Mouse (Mus musculus) embryonic facial prominence, embryonic 15.5 days (tissue): Measurements from ENCODE around the gene AA467197. TPM values are rescaled to one million over a fixed set of nuclear protein-coding genes. Genes with fewer than 3 reads are reported as not detected.

Experiments used
- ATAC-seq: fragments of 200-750 bp; cut with Nextera tagmentation; 2 replicates; pipeline ENCODE4 v1.8.0; 2017; ENCODE audit warnings: low read depth, moderate TSS enrichment; ENCODE audit not compliant: insufficient number of reproducible peaks, low FRiP score, low TSS enrichment
- H3K27ac ChIP-seq: fragments of 300-500 bp; sonication (generic); replicated peaks from 2 replicates; pipeline ENCODE4 v1.5.1; 2015; ENCODE audit warnings: mild to moderate bottlenecking, inconsistent platforms
- H3K27me3 ChIP-seq: fragments of 300-500 bp; sonication (generic); 2 replicates; pipeline ENCODE4 v1.6.1; 2015; ENCODE audit warnings: inconsistent platforms
- H3K36me3 ChIP-seq: fragments of 300-500 bp; sonication (generic); 2 replicates; pipeline ENCODE4 v1.6.1; 2015; ENCODE audit warnings: mild to moderate bottlenecking, inconsistent platforms
- H3K4me1 ChIP-seq: fragments of 300-500 bp; sonication (generic); 2 replicates; pipeline ENCODE4 v1.6.1; 2015; ENCODE audit warnings: inconsistent platforms
- H3K4me2 ChIP-seq: fragments of 300-500 bp; sonication (generic); replicated peaks from 2 replicates; pipeline ENCODE4 v1.6.1; 2015; ENCODE audit warnings: mild to moderate bottlenecking, inconsistent platforms
- H3K4me3 ChIP-seq: fragments of 300-500 bp; sonication (generic); replicated peaks from 2 replicates; pipeline ENCODE4 v1.5.1; 2015; ENCODE audit warnings: mild to moderate bottlenecking, inconsistent platforms
- H3K9ac ChIP-seq: fragments of 300-500 bp; sonication (generic); 2 replicates; pipeline ENCODE4 v1.6.1; 2015; ENCODE audit warnings: inconsistent platforms
- H3K9me3 ChIP-seq: fragments of 300-500 bp; sonication (generic); replicated peaks from 2 replicates; pipeline ENCODE4 v1.6.1; 2016; ENCODE audit warnings: inconsistent platforms
- WGBS: fragments of 180-500 bp; shearing (Covaris S2); methylation state at CpG from one replicate; pipeline ENCODE4 v1.1.7; 2015; 5-methylcytosine and 5-hydroxymethylcytosine counted together
- polyA plus RNA-seq: library from polyadenylated mRNA; unstranded; fragments of >200 nt; fragmentation: Nextera tagmentation; extraction: Ambion mirVana; gene quantifications from 2 replicates; pipeline ENCODE4 v1.2.1, GENCODE M21; 2015

Gene AA467197
- polyA plus RNA-seq: 0.37 and 0.53 TPM in 2 replicates

DNA sequence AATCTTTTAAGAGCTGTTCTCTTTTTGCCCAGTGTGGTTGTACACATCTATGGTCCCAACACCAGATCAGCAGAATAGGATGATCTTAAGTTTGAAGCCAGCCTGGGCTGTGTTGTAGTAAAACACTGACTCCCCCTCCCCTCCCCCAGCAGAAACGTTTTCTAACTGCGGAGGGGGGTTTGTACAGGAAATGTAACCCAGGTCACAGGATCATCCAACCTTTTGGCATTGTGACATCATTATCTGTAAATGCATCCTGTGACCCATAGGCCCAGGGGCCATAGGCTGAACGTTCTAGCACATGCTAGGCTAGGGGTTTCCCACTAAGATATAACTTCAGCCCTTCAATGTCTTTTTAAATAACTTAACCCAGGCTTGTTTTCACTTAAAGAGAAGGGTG is at the start of gene AA467197:
Gene AA467197 (plus strand): TSS at position 301 of the 400 bp plus-strand sequence.
- H3K27me3 ChIP-seq: peaks cover 10% of the 10 kb centered on the region
- peak within 1 kb of the TSS; percentile 82 for H3K4me2 ChIP-seq
- 40% methylated on average over 3 of the region's 3 CpGs for WGBS
- peak within 1 kb of the TSS; percentile 43 for H3K4me3 ChIP-seq
- H3K9me3 ChIP-seq: no peaks in the 10 kb centered on the region
- H3K4me1 ChIP-seq: peaks cover 14% of the 10 kb centered on the region
- H3K9ac ChIP-seq: no peak within 1 kb of the TSS; the same call in 1 of the 2 replicates
- H3K27ac ChIP-seq: no peak within 1 kb of the TSS
- no peak for ATAC-seq
- peaks cover 8% of the 10 kb centered on the region; the same call in 1 of the 2 replicates for H3K36me3 ChIP-seq

- H3K4me1 ChIP-seq: no peaks in the 10 kb centered on the region
- H3K9ac ChIP-seq: no peak overlapping the region
- H3K4me2 ChIP-seq: no peak overlapping the region
- H3K27me3 ChIP-seq: no peaks in the 10 kb centered on the region
- H3K4me3 ChIP-seq: no peak overlapping the region
- H3K27ac ChIP-seq: no peak overlapping the region
- WGBS: 72% methylated on average over 8 of the region's 8 CpGs
- H3K36me3 ChIP-seq: no peaks in the 10 kb centered on the region
- ATAC-seq: no peak
- no peaks in the 10 kb centered on the region for H3K9me3 ChIP-seq
Observed at GRCm38 (mm10) chr2:122587861-122588519, 48.8 kb upstream of the AA467197 start.

GRCm38 (mm10) chr2:122590351-122590750 is 46.4 kb upstream of the AA467197 start:
- Histone ChIP-seq H3K4me2 (no peak overlapping the region), H3K36me3 (no peaks in the 10 kb centered on the region), H3K4me3 (no peak overlapping the region), H3K4me1 (no peaks in the 10 kb centered on the region), H3K27ac (no peak overlapping the region), H3K9me3 (no peaks in the 10 kb centered on the region), H3K27me3 (no peaks in the 10 kb centered on the region), H3K9ac (no peak overlapping the region)
- WGBS: 69% methylated on average over 1 of the region's 1 CpGs
- ATAC-seq: no peak

- H3K4me3 ChIP-seq: no peak overlapping the region
- H3K27me3 ChIP-seq: no peaks in the 10 kb centered on the region
- no peaks in the 10 kb centered on the region for H3K4me1 ChIP-seq
- no peak overlapping the region for H3K9ac ChIP-seq
- no peaks in the 10 kb centered on the region for H3K9me3 ChIP-seq
- no peak overlapping the region for H3K27ac ChIP-seq
- ATAC-seq: no peak
- 59% methylated on average over 2 of the region's 2 CpGs for WGBS
- no peaks in the 10 kb centered on the region for H3K36me3 ChIP-seq
- H3K4me2 ChIP-seq: no peak overlapping the region
Observed at GRCm38 (mm10) chr2:122591213-122591612, 45.6 kb upstream of the AA467197 start.

DNA sequence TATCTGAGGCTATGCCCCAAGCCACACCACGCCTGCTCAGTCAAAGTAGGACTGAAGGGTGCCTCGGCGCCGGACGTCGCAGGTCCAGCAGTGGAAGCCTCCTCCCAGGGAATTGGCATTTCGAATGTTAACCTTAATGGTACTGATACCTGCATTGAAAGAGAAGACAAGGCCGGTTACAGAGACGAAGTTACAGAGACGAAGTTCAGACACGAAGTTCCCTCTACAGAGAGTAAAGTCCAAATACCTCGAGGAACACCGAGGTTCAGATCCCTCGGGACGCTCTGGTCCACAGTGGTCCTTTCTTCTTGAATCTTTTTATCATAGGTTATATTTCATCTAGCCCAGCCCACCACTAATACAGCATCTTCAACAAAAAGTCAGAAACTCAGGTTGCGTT is 41.3 kb upstream of the AA467197 start:
- Histone ChIP-seq H3K4me3 (no peak overlapping the region), H3K4me2 (no peak overlapping the region), H3K9ac (no peak overlapping the region), H3K27ac (no peak overlapping the region), H3K4me1 (no peaks in the 10 kb centered on the region), H3K27me3 (no peaks in the 10 kb centered on the region), H3K36me3 (no peaks in the 10 kb centered on the region), H3K9me3 (no peaks in the 10 kb centered on the region)
- ATAC-seq: no peak
- WGBS: 90% methylated on average over 16 of the region's 16 CpGs

- WGBS: 69% methylated on average over 2 of the region's 2 CpGs
- H3K4me3 ChIP-seq: no peak overlapping the region
- no peaks in the 10 kb centered on the region for H3K9me3 ChIP-seq
- H3K36me3 ChIP-seq: no peaks in the 10 kb centered on the region
- no peak overlapping the region for H3K4me2 ChIP-seq
- H3K27ac ChIP-seq: no peak overlapping the region
- H3K4me1 ChIP-seq: no peaks in the 10 kb centered on the region
- no peak for ATAC-seq
- no peaks in the 10 kb centered on the region for H3K27me3 ChIP-seq
- no peak overlapping the region for H3K9ac ChIP-seq
Observed at GRCm38 (mm10) chr2:122599736-122600135, 37.0 kb upstream of the AA467197 start.

- H3K9ac ChIP-seq: no peak overlapping the region
- H3K4me3 ChIP-seq: no peak overlapping the region
- H3K4me1 ChIP-seq: no peaks in the 10 kb centered on the region
- 69% methylated on average over 2 of the region's 2 CpGs for WGBS
- ATAC-seq: no peak
- H3K36me3 ChIP-seq: no peaks in the 10 kb centered on the region
- H3K27me3 ChIP-seq: no peaks in the 10 kb centered on the region
- H3K27ac ChIP-seq: no peak overlapping the region
- H3K4me2 ChIP-seq: no peak overlapping the region
- no peaks in the 10 kb centered on the region for H3K9me3 ChIP-seq
Observed at GRCm38 (mm10) chr2:122601354-122601753, 35.4 kb upstream of the AA467197 start.

GRCm38 (mm10) chr2:122605829-122606228 is 31.0 kb upstream of the AA467197 start:
- 71% methylated on average over 5 of the region's 5 CpGs for WGBS
- H3K9ac ChIP-seq: no peak overlapping the region
- peaks cover 3% of the 10 kb centered on the region for H3K4me1 ChIP-seq
- no peaks in the 10 kb centered on the region for H3K9me3 ChIP-seq
- no peak overlapping the region for H3K4me3 ChIP-seq
- no peaks in the 10 kb centered on the region for H3K36me3 ChIP-seq
- no peak overlapping the region for H3K27ac ChIP-seq
- H3K27me3 ChIP-seq: no peaks in the 10 kb centered on the region
- no peak overlapping the region for H3K4me2 ChIP-seq
- ATAC-seq: no peak

DNA sequence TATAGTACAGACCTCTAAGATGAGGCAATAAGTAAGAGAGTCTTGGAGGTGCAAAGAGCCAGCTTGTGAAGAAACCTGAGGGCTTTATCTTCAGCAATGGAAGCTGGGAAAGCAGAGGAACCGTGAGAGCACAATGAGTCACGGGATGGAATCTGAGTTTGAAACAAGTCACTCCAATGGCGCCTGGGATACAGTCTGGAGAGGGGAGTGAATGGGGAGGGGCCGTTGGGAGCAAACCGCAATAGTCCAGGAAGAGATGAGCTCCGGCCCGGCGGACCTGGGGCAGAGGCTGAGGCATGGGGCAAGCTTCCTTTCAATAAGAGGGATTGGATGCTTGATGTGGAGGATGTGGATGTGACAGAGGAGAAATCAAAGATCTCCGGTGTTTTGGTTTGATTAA is 28.0 kb upstream of the AA467197 start:
- no peaks in the 10 kb centered on the region for H3K36me3 ChIP-seq
- H3K4me2 ChIP-seq: no peak overlapping the region
- H3K9me3 ChIP-seq: no peaks in the 10 kb centered on the region
- peaks cover 9% of the 10 kb centered on the region for H3K4me1 ChIP-seq
- no peak overlapping the region for H3K27ac ChIP-seq
- H3K9ac ChIP-seq: no peak overlapping the region
- ATAC-seq: no peak
- H3K4me3 ChIP-seq: no peak overlapping the region
- peaks cover 11% of the 10 kb centered on the region; the same call in 1 of the 2 replicates for H3K27me3 ChIP-seq
- WGBS: 73% methylated on average over 9 of the region's 9 CpGs

GRCm38 (mm10) chr2:122610746-122611653 is 25.8 kb upstream of the AA467197 start, which contains the start of gene Gatm:
Gene Gatm (minus strand): TSS chr2:122611303.
- Histone ChIP-seq H3K27me3 (peaks cover 11% of the 10 kb centered on the region; the same call in 1 of the 2 replicates), H3K4me3 (peak within 1 kb of the TSS; percentile 47), H3K4me1 (peaks cover 9% of the 10 kb centered on the region), H3K27ac (peak within 1 kb of the TSS; percentile 58; the same call in 1 of the 2 replicates), H3K9me3 (no peaks in the 10 kb centered on the region), H3K36me3 (no peaks in the 10 kb centered on the region), H3K9ac (0 out of 2 replicates have a peak within 1 kb of the TSS, but pooled peaks have one; percentile 31), H3K4me2 (peak within 1 kb of the TSS; percentile 91)
- ATAC-seq: peak; percentile 79
- WGBS: 3% methylated on average over 48 of the region's 48 CpGs

DNA sequence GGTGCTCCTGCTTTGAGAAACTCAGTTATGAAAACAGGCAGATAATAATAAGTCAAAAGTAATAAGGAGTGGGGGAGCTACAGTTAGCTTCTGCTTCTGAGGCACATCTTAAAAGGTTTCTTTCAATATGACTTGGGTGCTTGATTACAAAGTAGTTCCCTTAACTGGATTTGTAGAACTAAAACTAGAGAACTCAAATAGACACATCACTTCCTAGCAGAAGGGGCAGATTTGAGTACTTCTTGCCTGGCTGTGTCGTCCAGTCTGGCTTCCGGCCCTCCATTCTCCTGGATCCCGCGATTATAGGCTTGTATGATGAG is 25.2 kb upstream of the AA467197 start:
- WGBS: 77% methylated on average over 4 of the region's 4 CpGs
- Histone ChIP-seq H3K4me2 (peak overlapping the region; percentile 91), H3K9me3 (no peaks in the 10 kb centered on the region), H3K9ac (no peak overlapping the region), H3K27me3 (peaks cover 11% of the 10 kb centered on the region; the same call in 1 of the 2 replicates), H3K4me1 (peaks cover 9% of the 10 kb centered on the region), H3K36me3 (no peaks in the 10 kb centered on the region), H3K27ac (no peak overlapping the region), H3K4me3 (peak overlapping the region; percentile 47)
- ATAC-seq: no peak
